Mouse (Mus musculus) spleen, adult 2 months (tissue): ENCODE measurements around the gene Phtf1. TPM values are rescaled to one million over a fixed set of nuclear protein-coding genes. Genes with fewer than 3 reads are reported as not detected.

ENCODE experiments used
- DNase-seq, 2 experiments: peaks; one replicate each; pipeline versions ENCODE4 v3.0.0 to v3.0.0-alpha.2; 2012 to 2021; ENCODE audit warnings: low spot score in 2 of 2, low read depth in 1 of 2
- H3K27ac ChIP-seq: fragments of 200-500 bp; 2 replicates; pipeline ENCODE4 v1.5.1; 2012; ENCODE audit warnings: low read length, inconsistent platforms; ENCODE audit not compliant: insufficient read depth
- H3K27me3 ChIP-seq: fragments of 200-500 bp; 2 replicates; pipeline ENCODE4 v1.6.1; 2012; ENCODE audit warnings: mild to moderate bottlenecking, moderate library complexity, low read length, inconsistent platforms; ENCODE audit not compliant: control insufficient read depth, insufficient read depth
- H3K36me3 ChIP-seq: fragments of 200-500 bp; 2 replicates; pipeline ENCODE4 v1.6.1; 2012; ENCODE audit warnings: mild to moderate bottlenecking, low read length, inconsistent platforms; ENCODE audit not compliant: control insufficient read depth, insufficient read depth
- H3K4me1 ChIP-seq: fragments of 200-500 bp; 2 replicates; pipeline ENCODE4 v1.6.1; 2011; ENCODE audit warnings: inconsistent platforms; ENCODE audit not compliant: control insufficient read depth, insufficient read depth, insufficient read length
- H3K4me3 ChIP-seq: fragments of 200-500 bp; 2 replicates; pipeline ENCODE4 v1.5.1; 2011; ENCODE audit warnings: mild to moderate bottlenecking, inconsistent platforms; ENCODE audit not compliant: insufficient read depth, insufficient read length; ENCODE audit errors: extremely low read depth
- CTCF ChIP-seq: fragments of 200-500 bp; IDR thresholded peaks from 2 replicates; pipeline ENCODE4 v1.5.1; 2011; ENCODE audit warnings: mild to moderate bottlenecking, inconsistent platforms; ENCODE audit not compliant: insufficient read depth, insufficient read length, insufficient replicate concordance; ENCODE audit errors: extremely low read depth
- POLR2A ChIP-seq: fragments of 200-500 bp; IDR thresholded peaks from 2 replicates; pipeline ENCODE4 v1.6.1; 2011; ENCODE audit warnings: low read depth, low read length, inconsistent platforms
- WGBS: fragments of 180-500 bp; shearing (Covaris S2); methylation state at CpG from one replicate; pipeline ENCODE4 v1.1.7; 2018; 5-methylcytosine and 5-hydroxymethylcytosine counted together
- polyA plus RNA-seq: library from polyadenylated mRNA; depleted of rRNA; stranded (reverse); fragments of >200 nt; gene quantifications from 2 replicates; pipeline ENCODE4 v1.2.3, GENCODE M21; 2012; rRNA removed

The Phtf1 gene
- polyA plus RNA-seq = 4.1 and 5.6 TPM in 2 replicates

DNA sequence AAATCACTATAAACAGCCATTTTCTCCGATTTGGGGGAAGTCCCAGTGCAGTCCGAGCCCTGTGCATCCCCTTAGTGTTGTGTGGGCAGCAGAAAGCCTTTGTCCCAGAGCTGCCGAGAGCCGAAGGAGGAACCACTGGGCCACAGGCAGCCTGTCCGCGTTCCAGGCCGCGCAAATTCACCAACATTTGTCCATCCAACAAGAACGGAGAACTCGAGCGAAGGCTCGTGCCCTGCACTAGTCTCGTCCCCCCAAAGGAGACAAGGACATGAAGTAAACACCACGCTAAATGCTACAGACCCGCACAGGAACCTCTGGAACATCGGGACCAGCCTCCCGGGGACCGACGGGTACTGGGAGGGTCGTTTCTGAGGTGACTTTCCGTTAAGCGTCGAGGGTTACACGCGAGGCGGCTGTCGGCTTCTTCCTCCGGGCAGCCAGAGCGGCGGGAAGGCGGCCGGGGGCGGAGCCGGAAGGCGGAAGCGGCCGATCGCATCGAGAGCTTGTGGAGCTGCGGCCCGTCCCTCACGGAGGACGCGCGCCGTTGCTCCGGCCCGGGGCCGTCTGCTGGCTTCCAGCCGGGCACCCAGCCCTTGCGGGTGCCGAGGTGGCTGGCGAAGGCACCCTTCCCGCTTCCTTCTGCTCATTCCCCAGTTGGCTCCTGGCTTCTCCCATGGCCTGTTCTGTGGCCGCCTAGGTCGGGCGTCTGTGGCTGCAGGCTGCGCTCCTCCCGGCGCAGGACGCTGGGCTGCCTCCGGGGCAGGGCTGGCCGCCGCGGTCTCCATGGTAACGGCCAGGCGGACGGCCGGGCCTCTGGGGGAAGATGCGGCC lies at the start of gene Phtf1:
Gene Phtf1, plus strand, starts transcription at position 250 of the 831 bp plus-strand sequence.
- TF ChIP-seq POLR2A (peak; percentile 53), CTCF (no peak)
- Histone ChIP-seq H3K4me1 (peaks cover 3% of the 10 kb centered on the region; the same call in 1 of the 2 replicates), H3K4me3 (peak within 1 kb of the TSS; percentile 97), H3K27me3 (no peaks in the 10 kb centered on the region), H3K36me3 (peaks cover 5% of the 10 kb centered on the region), H3K27ac (peak within 1 kb of the TSS; percentile 94)
- peak; percentile 38 to 78 for DNase-seq
- under 1% methylated on average over 70 of the region's 70 CpGs for WGBS

DNA sequence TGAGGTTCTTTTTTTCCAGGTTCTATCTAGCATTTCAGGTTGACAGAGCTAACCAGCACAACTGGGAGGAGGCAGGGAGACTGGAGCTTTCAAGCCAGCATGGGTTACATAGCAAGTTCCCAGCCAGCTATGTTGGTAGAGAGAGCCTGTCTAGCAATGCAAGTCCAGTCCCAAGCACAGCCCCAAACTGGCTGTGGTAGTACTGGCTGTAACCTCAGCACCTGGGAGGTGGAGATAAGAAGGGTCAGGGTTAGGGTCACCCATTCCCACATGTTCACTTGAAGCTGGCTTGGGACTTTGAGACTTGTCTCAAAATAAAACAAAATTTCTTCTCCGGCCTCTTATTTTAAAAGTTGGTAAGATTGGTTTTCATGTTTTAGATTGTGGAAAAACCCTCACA lies 47.8 kb upstream of the Phtf1 start:
- no peaks in the 10 kb centered on the region for H3K27me3 ChIP-seq
- H3K4me1 ChIP-seq = peaks cover 2% of the 10 kb centered on the region; the same call in 1 of the 2 replicates
- H3K36me3 ChIP-seq = no peaks in the 10 kb centered on the region; the same call in 1 of the 2 replicates
- no peak overlapping the region for H3K27ac ChIP-seq
- no peak for DNase-seq
- 97% methylated on average over 1 of the region's 1 CpGs for WGBS
- H3K4me3 ChIP-seq = no peak overlapping the region
- TF ChIP-seq POLR2A (no peak), CTCF (no peak)

DNA sequence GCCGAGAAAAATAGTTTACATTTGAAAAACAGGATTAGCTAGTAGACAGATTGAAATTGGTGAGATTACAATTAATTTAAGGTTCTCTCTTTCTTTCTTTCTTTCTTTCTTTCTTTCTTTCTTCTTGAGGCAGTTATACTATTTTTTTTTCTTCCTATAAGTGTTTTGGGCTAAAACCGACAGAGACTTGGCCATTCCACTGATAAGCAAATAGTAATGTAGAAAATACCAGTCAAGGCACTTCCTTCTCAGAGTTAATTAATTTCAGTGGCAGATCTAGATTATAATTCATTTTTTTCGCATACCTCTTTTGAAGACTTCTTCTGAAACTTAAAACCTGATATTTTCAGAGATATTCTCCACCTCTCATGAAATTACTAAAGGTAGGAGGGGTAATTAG lies 42.6 kb upstream of the Phtf1 start:
- TF ChIP-seq POLR2A (no peak), CTCF (no peak)
- no peak overlapping the region for H3K4me3 ChIP-seq
- H3K36me3 ChIP-seq = peaks cover 8% of the 10 kb centered on the region; the same call in 1 of the 2 replicates
- 75% methylated on average over 3 of the region's 3 CpGs for WGBS
- H3K4me1 ChIP-seq = peaks cover 2% of the 10 kb centered on the region; the same call in 1 of the 2 replicates
- no peak for DNase-seq
- H3K27me3 ChIP-seq = no peaks in the 10 kb centered on the region
- no peak overlapping the region for H3K27ac ChIP-seq

DNA sequence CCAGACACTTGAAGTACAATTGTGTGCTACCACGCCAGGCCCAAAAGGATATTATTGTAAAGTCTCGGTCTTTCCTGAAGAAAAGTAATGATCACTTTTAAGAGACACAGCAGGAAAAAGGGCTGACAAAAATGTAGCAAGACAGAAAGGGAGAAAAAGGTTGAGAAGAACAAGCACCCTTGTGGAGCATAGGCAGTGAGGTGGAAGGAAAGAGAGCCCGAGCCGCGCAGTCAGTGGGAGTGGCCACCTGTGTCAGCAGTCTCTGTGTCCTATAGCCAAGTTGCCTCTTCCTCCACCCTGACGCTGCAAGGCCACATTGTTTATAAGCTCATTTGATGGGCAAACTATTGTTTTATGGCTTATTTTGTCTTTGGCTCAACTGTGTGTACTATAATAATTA lies 40.4 kb upstream of the Phtf1 start:
- Histone ChIP-seq H3K4me1 (peaks cover 2% of the 10 kb centered on the region; the same call in 1 of the 2 replicates), H3K36me3 (peaks cover 12% of the 10 kb centered on the region), H3K27ac (no peak overlapping the region), H3K27me3 (no peaks in the 10 kb centered on the region), H3K4me3 (no peak overlapping the region)
- peak in 1 of 2 experiments; percentile 34 for DNase-seq
- 21% methylated on average over 6 of the region's 6 CpGs for WGBS
- no peak for TF ChIP-seq CTCF
- no peak for TF ChIP-seq POLR2A

DNA sequence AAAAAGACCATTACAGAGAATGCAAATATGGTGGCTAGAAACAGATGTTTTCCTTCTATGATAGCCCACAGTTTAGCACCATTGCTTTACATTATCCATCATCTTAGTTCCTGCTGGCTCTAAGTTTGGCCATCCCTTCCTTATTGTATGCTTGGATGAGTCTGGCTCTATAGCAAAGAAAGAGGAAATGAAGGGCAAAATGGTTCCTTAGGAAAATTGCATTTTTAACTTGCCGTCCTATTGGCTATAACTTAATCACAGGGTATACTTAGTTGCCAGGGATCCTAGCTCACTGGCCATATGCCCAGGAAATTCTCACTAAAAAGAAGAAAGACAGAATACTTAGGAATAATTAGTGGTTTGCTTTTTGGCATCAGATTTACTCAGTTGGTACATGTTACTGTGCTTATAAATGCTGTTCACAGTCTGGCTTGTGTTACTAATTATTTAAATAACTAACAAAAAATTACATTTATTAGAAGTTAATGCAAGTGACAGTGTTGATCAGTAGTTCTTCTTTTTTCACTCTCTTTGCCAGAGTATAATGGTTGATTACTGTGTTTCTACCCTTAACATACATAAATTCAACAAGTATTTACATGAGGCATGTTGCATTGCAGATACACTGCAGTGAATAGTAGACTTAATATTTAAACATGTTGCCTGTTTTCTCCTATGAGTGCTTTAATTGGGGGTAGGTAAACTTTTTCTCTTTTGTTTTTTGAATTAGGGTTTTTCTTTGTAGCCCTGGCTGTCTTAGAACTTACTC lies 22.9 kb upstream of the Phtf1 start:
- H3K4me3 ChIP-seq = no peak overlapping the region
- no peaks in the 10 kb centered on the region for H3K36me3 ChIP-seq
- H3K27me3 ChIP-seq = no peaks in the 10 kb centered on the region
- WGBS = 84% methylated on average over 1 of the region's 1 CpGs
- no peak for DNase-seq
- H3K4me1 ChIP-seq = peaks cover 3% of the 10 kb centered on the region; the same call in 1 of the 2 replicates
- no peak overlapping the region for H3K27ac ChIP-seq
- no peak for TF ChIP-seq CTCF
- no peak for TF ChIP-seq POLR2A

DNA sequence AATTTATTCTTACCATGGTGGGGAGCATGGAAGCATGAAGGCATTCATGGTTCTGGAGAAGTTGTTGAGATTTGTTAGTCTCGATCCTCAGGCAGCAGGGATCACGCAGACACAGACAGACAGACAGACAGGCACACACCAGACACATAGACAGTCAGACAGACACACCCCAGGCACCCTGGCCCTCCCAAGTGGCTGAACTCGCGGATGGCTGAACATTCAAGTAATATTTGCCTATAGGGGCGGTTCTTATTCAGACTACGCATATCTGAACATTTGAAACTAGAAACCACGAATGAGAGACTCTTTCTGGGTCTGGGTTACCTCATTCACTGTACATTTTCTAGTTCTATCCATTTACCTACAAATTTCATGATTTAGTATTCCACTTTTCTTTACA lies 19.2 kb upstream of the Phtf1 start:
- 63% methylated on average over 7 of the region's 7 CpGs for WGBS
- no peak for DNase-seq
- Histone ChIP-seq H3K27me3 (no peaks in the 10 kb centered on the region), H3K4me3 (no peak overlapping the region), H3K4me1 (peaks cover 3% of the 10 kb centered on the region; the same call in 1 of the 2 replicates), H3K36me3 (no peaks in the 10 kb centered on the region), H3K27ac (no peak overlapping the region)
- no peak for TF ChIP-seq CTCF
- no peak; the same call in 1 of the 2 replicates for TF ChIP-seq POLR2A
